Mouse (Mus musculus): ENCODE measurements around the gene Arpc5. TPM values are rescaled to one million over a fixed set of nuclear protein-coding genes. Genes with fewer than 3 reads are reported as not detected.
"Not testable (repeated sequence)": the region's sequence is repeated elsewhere in the genome, so short reads cannot be mapped to it uniquely, and the experiment has no call there.

Arpc5 gene
- total RNA-seq, 1 experiment from 2014 or later, result 382 TPM

DNA sequence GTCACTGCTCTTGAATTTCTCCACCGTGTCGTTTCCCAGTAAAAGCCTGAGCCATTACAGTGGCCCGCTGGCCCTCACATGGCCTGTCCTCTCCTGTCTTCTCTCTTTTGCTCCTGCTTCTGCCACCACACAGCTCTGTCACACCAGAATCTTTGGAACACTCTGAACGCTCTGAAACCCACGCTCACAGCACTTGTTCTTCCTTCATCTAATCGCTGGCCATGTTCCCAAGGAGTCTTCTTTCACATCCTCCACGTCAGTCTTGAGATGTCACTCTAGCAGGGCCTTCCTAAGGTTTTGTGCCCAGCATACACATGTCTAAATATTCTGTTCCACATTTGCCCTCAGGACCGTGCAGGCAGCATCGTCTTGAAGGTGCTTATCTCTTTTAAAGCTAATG, 4.7 kb downstream of the Arpc5 start:
- ATAC-seq (ENCODE audit: extremely low read depth, insufficient number of reproducible peaks, low FRiP score, poor library complexity, severe bottlenecking), result no peak

DNA sequence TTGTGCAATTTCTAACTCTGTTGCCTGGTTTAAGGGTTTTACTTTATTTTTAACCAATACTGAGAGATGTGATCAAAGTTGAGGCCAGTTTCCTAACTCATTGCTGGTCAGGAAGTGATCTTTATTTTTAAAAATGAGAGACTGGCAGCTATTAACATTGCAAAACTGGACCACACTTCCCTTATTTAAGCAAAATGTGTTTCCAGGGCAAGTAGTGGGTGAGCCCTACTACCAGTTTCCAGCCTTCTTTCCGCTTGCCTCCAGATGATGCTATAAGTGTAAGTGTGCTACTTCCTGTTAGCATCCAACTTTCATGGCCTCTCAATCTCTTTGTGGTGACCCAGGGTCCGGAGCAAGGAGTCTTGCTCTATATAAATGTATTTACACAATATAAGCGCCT, 8.3 kb downstream of the Arpc5 start:
- not testable (repeated sequence) for ATAC-seq (ENCODE audit: extremely low read depth, insufficient number of reproducible peaks, low FRiP score, poor library complexity, severe bottlenecking)

DNA sequence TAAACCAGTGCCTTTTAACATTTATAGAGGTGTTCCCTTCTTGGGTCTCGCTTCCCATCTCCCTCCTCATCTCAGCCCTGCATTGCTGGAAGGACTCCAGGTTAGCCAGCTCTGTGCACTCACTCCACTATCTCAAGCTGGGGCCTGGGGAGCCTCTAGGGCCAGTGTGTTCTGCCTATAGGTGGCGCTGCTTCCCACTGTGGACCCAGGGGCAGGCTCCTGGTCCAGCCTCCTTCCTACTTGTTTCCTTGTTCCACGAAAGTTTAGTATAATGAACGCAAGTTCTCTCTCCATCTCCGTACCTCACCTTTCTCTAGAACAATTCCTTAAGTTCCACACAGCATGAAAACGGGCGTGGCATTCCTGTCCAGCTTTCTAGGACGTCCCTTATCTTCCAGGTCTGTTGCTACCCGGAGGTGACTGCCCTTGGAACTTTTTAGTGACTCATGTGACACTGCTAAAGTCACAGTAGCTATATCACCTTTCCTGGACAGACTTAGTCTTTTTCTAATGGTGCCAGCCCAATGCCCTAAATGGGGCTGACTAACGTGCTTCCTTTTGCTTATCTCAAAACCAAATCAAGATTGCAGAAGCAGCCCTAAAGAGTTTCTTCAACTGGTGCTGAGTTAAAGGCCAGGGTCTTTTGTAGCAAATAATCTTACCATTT, 12.9 kb downstream of the Arpc5 start:
- peak; percentile 81 for ATAC-seq (ENCODE audit: extremely low read depth, insufficient number of reproducible peaks, low FRiP score, poor library complexity, severe bottlenecking)

DNA sequence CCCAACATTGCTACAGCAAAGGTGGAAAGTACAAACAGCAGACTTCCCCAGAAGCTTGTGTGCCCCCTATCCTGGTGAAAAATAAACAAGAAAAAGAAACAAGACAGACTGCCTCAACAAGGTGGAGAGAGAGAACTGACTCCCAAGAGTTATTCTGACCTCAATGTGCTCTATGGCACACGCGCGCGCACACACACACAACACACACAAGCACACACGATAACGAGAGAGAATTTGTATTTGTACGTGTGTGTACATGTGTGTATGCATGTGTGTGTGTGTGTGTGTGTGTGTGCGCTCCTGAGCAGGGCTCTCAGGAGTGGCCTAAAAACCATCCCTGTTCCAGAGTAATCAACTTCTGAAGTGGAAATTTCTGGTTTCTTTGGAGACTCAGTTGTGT, 18.3 kb downstream of the Arpc5 start:
- no peak for ATAC-seq (ENCODE audit: extremely low read depth, insufficient number of reproducible peaks, low FRiP score, poor library complexity, severe bottlenecking)

DNA sequence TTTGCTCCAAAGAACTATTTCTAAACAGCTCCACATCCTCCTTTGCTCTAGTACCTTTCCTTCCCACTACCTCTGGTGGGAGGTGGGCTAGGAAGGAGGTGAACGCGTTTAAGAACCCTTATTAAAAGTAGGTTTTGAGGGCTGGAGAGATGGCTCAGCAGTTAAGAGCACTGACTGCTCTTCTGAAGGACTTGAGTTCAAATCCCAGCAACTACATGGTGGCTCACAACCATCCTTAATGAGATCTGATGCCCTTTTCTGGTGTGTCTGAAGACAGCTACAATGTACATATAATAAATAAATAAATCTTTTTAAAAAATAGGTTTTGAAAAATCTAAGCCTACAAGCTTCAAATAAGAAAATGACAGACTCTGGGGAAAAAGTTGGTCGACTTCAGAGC, 19.1 kb downstream of the Arpc5 start:
- not testable (repeated sequence) for ATAC-seq (ENCODE audit: extremely low read depth, insufficient number of reproducible peaks, low FRiP score, poor library complexity, severe bottlenecking)

DNA sequence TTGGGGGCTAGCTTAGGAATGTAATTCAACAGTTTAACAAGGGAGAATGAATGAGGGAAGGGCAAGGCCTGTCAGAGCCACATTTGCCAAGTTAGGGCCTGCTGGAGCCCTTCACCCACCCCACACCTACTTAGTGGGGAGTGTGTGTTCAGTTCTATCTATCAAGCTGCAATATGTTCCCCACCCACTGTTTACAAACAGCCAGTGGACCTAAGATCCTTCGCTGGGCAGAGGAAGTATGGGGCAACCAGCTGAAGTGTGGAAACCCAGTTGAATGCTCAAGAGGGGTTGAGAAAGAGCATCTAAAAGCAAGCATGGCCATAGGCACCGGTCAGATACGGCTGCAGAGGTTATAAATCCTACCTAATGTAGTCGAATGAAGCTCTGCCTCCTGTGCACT, 20.6 kb downstream of the Arpc5 start:
- ATAC-seq (ENCODE audit: extremely low read depth, insufficient number of reproducible peaks, low FRiP score, poor library complexity, severe bottlenecking), result peak; percentile 50

DNA sequence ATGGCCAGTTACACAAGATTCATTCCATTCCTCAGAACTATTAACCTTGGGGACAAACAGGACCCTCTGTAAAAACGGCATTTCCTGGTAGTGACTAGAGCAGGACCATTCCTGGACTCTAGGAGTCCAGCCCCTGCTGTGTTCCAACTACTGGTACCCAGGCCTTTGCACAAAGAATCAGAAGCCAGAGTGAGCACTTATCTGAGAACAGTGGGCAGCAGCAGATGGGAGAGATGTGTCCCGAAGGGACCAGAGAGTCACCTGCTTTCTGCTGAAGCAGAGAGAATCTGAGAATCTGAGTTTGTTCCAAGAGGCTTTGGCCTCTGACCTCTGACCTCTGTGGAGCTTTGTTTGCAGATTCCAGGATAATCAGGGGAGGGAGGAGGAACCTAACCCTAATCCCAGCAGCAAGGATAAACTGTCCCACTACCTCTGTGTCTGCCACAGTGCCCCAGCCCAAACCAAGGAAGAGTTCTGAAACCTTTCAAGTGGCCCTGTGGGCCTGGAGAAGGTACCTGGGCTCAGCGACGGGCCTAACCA, 21.8 kb downstream of the Arpc5 start:
- no peak for ATAC-seq (ENCODE audit: extremely low read depth, insufficient number of reproducible peaks, low FRiP score, poor library complexity, severe bottlenecking)

DNA sequence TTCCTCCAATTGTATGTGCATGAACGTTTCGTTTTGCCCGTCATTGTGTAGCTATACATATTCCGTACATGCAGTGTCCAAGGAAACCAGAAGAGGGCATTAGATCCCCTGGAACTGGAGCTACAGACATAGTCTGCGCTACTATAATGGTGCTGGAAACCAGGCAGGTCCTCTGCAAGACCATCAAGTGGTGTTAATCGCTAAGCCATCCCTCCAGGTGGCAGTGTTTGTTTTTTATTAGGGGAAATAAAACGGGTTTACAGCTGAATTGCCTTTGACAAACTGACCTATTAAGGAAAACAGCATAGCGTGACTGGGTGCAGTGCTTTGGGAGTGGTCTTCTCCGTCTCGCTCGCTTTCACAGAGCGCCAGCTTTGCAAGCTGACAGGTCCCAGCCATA, 23.9 kb downstream of the Arpc5 start:
- ATAC-seq (ENCODE audit: extremely low read depth, insufficient number of reproducible peaks, low FRiP score, poor library complexity, severe bottlenecking), result peak; percentile 81

DNA sequence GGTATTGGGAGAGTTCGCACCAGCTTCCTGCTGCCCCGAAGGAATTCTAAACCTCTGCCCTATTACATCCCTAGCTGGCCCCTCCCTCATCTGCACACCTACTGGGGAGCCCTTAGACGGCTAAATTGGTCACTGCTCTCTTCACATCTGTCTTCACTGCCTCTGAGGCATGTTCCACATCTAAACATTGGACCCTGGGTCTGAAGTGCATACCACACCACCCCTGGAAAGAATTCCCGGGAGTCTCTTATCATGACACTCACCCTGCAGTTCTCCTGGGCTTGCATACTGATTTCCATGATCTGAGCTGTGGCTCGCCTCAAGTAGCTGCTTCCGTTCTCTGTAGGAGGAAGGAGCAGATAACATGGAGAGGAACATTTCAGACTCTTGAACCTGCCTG, 24.5 kb downstream of the Arpc5 start:
- no peak for ATAC-seq (ENCODE audit: extremely low read depth, insufficient number of reproducible peaks, low FRiP score, poor library complexity, severe bottlenecking)

DNA sequence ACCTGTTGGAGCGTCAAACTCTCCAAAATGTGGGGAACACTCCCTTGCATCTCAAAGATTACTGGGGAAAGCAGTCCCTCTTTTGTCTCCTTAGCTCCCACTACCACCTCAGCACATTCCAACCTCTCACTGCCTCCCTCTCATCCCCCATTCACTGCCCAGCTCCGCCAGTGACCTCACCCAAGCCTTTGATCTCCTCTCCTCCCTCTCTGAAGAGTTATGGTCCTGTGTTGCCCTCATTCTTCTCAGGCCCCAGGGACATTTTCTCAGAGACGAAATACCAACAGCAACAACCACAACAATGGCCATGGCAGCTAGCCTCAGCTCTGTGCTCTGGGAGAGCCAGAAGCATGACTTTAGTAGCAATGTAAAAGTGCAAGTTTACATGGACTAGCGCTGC, 24.9 kb downstream of the Arpc5 start:
- ATAC-seq (ENCODE audit: extremely low read depth, insufficient number of reproducible peaks, low FRiP score, poor library complexity, severe bottlenecking), result no peak

DNA sequence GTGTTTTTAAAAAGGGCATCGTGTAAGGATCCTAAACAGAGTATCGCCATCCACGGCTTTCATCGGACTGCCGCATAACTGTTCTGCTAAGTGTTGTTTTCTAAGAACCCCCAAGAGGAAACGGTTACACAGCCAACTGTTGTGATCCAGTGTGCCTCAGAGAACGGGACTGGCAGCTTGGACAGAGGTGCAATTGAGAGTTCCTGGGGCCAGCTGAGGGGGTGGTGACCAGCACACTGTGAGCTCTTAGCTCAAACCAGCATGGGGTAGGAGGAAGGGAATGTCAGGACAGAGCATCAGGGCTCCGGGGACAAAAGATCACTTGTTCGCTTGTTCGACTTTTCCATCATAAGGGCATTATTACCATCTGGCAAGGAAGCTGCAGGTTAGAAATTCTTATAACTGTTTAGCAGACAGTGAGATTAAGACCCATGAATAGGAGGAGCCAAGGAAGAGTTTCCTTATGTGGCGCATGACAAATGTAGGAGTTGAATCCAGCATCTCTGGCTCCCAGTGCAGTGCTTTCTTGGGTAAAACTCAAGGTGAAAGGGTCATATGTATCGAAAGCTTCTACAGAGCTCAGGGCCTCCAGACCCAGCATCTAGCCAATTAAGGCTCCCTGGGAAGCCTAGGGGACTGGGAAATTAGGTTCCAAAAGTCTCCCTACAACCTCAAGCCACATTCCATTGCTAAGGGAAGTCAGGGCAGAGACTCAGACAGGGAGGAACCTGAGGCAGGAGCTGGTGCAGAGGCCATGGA, 26.6 kb downstream of the Arpc5 start:
- ATAC-seq (ENCODE audit: extremely low read depth, insufficient number of reproducible peaks, low FRiP score, poor library complexity, severe bottlenecking), result no peak

DNA sequence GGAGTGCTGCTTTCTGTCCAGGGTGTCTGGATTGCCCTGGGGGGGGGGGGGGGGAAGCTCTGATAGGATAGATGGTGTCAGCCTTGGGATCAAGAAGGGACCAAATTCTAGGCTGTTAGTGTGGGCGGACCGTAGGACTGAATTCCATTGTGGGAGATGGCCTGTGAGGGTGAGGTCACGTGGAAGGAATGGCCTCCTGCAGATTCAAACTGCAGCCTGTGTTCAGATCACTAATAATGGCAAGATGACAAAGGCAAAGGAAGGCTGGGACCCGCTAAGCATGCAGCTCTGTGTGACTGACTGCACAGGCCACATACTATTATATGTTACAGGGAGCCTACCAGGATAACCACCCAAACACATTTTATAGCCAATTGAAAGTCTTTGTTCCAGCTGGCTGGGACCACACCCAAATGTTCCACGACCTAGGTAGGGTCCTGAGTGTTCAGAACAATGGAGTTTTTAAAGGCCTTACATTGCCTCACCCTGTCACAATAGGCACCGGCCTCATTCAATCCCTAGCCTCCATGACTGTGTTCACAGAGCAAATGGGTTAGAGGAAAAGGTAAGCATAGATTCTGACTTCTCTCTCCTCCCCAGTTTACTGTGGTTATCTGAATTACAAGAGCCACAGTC, 27.3 kb downstream of the Arpc5 start:
- no peak for ATAC-seq (ENCODE audit: extremely low read depth, insufficient number of reproducible peaks, low FRiP score, poor library complexity, severe bottlenecking)

DNA sequence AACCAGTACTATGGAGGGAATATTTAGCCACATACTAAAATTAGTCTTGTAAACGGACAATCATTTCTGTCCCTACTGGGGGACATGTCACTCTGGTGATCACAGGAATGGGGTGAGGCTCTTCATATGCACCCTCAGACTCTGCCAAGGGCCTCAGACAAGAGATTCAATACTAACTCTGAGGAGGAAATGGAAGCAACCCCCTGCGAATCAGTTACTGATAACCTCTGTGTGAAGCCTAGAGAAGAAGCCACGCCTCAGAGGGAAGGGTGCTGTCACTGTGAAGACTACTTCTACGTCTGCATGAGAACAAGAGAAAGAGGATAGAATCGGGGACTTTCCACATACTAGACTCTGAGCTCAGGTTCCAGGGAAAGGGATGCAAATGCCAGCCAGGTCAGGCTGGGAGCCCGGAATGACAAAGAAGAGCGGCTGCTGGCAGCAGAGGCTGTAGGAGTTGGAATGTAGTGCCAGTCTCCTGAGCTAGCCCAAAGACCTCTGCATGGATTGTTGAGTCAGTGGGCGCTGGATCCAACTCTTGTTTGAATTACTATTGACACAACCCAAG, 29.4 kb downstream of the Arpc5 start:
- no peak for ATAC-seq (ENCODE audit: extremely low read depth, insufficient number of reproducible peaks, low FRiP score, poor library complexity, severe bottlenecking)

DNA sequence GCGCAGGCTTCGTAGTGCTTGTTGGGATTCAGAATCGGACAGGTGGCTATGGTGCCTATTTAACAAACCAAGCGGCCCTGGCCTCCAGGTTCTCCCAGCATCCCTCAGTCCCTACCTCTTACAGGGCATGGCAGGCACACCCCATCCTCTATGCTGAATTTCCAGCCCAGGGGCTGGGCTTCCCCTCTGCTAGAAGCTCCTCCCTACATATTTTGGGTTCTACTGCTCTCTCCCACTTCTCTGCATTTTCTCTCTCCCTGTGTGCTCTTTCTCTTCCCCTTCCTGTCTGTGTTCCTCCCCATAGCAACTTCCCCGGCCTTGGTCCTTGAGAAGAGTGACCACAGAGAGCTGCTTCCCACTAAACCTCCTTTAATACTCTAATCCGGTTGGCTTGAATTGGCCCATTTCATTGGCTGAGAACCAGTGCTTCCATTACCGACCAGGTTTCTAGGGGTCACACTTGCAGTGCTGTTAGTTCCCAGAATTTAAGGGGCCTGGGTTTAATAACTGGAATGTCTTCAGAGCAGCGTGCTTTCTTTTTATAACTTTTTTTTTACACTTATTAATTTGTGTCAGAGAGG, 30.4 kb downstream of the Arpc5 start:
- no peak for ATAC-seq (ENCODE audit: extremely low read depth, insufficient number of reproducible peaks, low FRiP score, poor library complexity, severe bottlenecking)

DNA sequence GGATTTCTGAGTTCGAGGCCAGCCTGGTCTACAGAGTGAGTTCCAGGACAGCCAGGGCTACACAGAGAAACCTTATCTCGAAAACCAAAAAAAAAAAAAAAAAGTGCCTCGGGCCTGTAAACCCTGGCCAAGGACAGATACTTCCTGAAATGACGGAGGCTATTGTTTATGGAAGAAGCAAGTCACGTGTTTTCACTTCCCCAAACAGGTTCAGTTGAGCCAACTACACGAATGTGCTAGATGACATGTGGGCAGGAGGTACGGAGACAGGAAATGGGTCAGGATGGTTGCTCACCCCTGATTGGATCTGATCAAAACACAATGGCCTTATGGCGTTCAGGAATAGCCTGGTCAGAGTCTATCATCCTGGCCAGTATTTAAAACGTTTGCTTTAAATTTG, 31.8 kb downstream of the Arpc5 start:
- ATAC-seq (ENCODE audit: extremely low read depth, insufficient number of reproducible peaks, low FRiP score, poor library complexity, severe bottlenecking), result peak; percentile 97

DNA sequence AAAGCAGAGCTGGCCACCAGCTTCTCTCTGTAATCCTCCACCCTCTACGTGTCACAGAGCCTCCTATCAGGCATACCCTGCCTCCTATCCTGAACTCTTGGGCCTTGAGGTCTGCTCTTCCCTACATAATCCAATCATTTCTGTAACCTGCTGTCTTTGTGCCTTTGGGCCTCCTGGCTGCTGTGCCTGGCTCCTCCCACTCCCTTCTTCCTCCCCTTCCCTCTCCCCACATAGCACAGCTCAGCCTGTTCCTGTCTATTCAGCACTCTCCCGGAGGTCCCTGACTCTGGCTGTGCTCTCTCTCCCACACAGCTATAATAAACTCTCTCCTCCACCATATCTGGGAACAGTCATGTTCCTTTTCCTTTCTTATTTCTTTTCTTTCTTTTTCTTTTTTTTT, 33.6 kb downstream of the Arpc5 start, which contains the start of gene Ncf2:
Gene Ncf2, plus strand, starts transcription at position 298 of the 400 bp plus-strand sequence.
- ATAC-seq (ENCODE audit: extremely low read depth, insufficient number of reproducible peaks, low FRiP score, poor library complexity, severe bottlenecking), result no peak

DNA sequence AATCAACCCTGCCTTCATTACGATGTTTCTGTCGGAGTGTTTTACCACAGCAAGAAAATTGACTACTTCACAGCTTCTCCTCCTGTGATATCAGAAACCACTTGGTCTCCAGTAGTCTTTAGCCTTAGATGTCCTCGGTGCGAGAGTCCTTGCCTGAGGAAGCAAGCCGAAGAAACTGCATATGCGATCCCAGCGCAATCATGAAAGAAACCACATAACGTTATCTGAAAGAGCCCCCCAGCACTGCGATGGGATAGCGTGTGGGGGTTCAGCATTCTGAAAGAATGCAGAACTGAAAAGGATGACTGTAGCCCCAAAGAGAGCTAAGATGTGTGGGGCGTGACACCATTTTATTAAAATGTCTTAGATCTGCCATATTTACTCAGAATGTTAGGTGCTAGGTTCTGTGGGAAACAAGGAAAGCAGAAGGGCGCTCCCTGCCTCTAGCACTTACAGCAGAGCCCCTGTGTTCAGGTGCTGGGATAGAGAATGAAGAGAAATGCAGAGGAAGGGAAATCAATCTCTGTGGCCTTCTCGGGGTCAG, 34.4 kb downstream of the Arpc5 start:
- ATAC-seq (ENCODE audit: extremely low read depth, insufficient number of reproducible peaks, low FRiP score, poor library complexity, severe bottlenecking), result no peak

DNA sequence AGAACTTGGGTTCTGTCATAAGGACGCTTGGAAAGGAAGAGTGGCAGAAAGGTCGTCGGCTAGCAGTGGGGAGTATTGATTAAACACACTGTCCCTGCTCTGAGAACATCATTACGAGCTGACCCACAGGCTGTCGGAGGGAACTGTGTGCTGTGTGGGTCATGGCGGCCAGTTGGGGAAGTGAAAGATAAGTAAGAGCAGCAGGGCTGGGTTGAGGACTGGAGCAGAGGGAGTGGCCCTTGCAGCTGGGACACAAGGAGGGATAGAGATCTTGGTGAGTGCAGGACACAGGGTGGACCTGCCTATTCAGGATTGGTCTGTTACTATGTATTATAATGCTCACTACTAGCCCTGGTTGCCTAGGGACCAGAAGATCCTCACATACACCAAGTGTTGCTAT, 38.6 kb downstream of the Arpc5 start:
- no peak for ATAC-seq (ENCODE audit: extremely low read depth, insufficient number of reproducible peaks, low FRiP score, poor library complexity, severe bottlenecking)
